Mouse (Mus musculus) ovary, postnatal 14 days (tissue): ENCODE measurements around the gene Gm2115.
A peak's percentile ranks its signal among the peaks of the same experiment; 100 is the strongest.

ENCODE experiments used
- DNase-seq: peaks from one replicate; pipeline ENCODE4 v3.0.0; 2022; ENCODE audit warnings: low spot score

The Gm2115 gene

GRCm38 (mm10) chr7:84586360-84587100 is 57.8 kb downstream of the Gm2115 start:
- DNase-seq = no peak

DNA sequence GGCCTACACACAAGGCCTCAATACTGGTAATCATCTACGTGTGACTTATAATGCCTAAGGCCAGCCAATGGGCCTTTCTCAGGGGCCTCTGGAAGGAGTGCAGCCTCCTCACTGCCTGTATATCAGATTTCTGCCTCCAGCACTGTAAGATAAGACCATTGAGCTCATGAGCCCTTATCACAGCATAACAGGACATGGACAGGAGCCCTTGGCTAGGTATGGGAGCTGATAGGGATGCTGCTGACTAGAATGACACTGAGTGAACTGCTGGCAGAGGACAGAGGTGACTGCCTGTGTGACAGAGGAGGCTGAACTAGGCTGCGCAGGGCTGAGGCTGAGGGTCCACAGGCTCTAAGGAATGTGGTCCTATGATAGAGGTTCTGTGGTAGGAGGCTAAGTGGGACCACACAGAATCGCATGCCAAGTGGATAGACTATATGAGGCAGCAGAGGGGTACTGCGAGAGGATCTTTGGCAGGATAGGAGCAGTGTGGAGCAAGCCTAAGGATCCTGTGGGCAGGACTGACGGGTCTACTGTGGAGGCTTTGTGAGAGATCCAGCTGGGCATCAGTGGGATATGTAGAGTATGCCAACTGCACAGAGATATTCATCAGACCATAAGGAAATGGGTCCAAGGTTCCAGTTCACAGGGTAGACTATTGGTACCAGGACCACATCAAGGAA is 58.5 kb downstream of the Gm2115 start:
- DNase-seq = no peak

GRCm38 (mm10) chr7:84590622-84591021 is 61.9 kb downstream of the Gm2115 start:
- DNase-seq = no peak

- no peak for DNase-seq
These were observed 62.6 kb downstream of the Gm2115 start for GRCm38 (mm10) chr7:84591347-84591746.

DNA sequence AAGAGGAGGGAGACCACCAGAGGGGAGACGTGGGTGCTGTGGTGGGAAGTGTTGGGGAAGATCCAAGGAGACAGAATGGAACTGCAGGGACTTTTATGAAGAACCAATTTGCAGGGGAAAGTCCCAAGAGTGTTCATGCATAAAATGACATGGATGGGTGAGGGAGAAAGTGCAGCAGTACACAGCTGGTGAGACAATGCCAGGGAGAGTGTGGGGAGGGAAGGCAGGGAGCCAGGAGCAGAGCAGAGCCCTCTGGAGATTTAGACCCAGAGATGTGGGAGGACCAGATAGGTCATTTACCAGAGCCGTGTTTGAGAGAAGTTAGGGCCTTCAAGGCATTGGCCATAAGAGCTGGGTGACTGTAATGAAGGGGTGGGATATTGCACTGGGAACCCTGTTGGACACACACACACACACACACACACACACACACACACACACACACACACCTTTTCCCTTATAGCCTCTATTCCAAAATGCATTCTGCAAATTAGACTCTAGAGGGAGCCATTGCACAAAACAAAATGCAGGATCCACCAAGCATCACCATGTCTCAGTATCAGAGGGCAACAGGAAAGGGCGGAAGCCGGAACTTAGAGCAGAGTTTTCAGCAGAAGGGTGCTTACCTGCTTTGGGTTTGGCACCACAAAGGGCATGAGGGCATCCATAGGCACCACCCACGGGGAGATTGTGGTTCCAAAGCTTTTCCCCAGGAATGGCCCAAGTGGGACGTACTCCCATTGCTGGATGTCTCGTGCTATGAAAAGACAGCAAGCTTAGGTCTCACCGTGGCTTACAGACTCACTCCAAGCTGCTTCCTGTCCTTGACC is 65.5 kb downstream of the Gm2115 start:
- DNase-seq = peak; percentile 8

DNA sequence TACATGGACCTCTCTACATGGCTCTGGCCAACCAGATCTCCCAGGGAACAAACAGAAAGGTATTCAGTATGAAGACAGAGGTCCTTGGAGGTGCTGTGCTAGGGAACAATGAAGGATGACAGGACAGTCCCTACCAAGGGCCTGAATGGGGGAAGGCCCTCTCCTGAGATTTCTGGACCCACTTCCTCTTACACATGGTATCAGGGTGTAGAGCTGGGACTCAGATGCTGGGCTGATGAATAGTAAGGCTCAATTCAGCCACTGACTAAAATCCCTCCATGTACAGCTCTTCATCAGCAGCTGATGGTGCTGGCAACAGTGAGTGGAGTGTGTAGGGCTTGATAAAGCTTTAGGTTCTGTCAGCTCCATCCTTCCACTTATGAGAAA is 66.2 kb downstream of the Gm2115 start:
- no peak for DNase-seq

DNA sequence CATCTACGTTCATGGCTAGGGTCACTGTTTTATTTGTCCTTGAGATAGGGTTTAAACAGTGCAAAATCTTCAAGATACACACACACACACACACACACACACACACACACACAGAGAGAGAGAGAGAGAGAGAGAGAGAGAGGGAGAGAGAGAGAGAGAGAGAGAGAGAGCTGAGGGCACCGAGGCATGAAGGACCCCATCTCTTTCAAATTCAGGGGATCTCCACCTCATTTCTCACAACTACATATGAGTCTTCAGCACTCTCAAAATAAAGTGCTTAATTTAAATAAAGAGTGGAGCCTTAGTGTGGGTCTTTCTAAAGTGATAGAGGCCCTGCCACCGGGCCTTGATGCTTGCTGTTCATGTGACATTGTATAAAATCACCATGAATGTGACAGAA is 67.2 kb downstream of the Gm2115 start:
- DNase-seq = no peak

DNA sequence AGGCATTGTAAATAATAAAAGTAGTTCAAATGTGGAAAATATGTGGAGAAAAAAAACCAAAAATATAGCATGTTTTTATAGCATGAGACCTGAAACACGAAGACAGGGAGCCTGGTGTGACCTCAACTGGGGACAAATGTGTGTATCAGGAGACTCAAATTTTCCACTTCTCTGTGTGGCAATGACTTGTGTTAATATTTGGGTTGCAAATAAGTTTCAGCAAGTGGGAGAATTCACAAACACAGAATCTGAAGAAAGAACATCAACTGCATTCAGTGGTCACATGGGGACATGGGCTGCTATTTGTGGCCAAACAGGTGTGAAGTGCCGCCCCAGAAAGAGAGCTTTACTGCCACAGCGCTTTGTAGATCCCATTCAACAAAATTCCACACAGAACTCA is 67.9 kb downstream of the Gm2115 start:
- DNase-seq = no peak

- DNase-seq = no peak
These were observed 71.9 kb downstream of the Gm2115 start for GRCm38 (mm10) chr7:84600631-84601030.

DNA sequence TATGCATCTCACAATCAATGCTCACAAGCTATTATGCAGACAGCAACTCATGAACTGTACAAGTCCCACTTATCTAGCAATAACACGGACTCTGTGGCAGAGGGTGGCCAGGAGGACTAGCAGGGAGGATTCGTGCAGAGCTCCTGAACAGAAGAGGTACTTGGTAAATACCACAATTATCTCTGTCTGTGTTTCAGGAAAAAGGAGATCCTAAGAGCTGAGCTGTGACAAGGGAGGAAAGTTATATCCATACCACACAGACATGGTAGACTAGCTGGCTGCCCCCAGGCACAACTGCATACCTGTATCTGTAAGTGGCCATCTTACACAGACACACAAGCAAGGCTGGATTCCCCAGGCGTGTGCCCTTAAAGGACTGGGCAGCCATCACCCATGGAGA is 72.6 kb downstream of the Gm2115 start:
- no peak for DNase-seq

GRCm38 (mm10) chr7:84604501-84604900 is 75.7 kb downstream of the Gm2115 start:
- DNase-seq = no peak

DNA sequence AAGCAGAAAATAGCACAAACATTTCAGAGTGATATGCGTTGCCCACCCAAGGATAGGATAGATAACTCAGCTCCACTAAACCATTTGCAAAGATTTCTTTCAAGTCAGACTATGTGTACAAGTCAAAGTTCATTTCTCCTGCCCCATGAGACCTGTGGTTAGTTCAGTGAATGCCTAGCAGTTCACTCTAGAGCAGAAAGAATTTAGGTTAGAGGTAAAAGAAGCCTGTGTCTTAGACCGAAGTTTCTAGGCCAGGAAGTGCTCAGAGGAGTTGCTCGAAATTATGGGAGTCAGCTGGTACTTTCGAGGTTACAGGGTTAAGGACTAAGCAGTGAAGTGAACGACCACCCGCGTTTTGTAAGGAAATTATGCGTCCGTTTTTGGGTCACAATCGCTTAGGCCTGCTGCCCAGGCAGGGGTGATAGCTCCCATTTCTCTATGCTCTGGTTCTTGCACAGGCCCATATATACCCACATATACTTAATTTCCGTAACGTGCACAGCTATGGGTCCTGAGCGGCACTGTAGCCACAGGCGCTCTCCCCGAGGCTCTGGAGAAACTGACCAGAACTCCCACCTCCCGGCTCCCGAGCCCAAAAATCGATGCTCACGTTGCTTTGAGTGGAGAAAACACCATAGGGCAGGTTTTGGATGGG is 76.4 kb downstream of the Gm2115 start:
- no peak for DNase-seq

- DNase-seq = peak; percentile 65
These were observed 77.0 kb downstream of the Gm2115 start for GRCm38 (mm10) chr7:84605704-84606292.

GRCm38 (mm10) chr7:84606293-84606749 is 77.6 kb downstream of the Gm2115 start, which contains the start of gene Fah:
Gene Fah (minus strand): TSS chr7:84606722.
- peak; percentile 21 for DNase-seq

DNA sequence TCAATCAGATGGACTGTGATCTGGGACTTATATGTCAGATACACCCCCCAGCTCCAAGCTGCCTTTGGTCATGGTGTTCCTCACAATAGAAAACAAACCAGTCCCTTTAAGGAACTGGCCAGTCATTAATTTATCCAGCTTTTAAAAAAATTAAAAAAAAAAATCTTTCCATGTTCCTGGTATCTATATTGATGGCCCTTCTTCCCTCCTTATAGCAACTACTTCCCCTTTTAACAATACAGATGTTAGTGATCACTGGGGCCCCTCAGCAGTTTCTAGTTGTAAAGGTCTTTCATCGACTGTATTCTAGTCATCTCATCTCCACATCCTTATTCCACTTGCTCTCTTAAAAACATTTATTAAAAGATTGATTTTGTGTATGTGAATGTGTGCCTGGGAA is 82.9 kb downstream of the Gm2115 start:
- no peak for DNase-seq

GRCm38 (mm10) chr7:84612445-84612844 is 83.7 kb downstream of the Gm2115 start:
- no peak for DNase-seq

DNA sequence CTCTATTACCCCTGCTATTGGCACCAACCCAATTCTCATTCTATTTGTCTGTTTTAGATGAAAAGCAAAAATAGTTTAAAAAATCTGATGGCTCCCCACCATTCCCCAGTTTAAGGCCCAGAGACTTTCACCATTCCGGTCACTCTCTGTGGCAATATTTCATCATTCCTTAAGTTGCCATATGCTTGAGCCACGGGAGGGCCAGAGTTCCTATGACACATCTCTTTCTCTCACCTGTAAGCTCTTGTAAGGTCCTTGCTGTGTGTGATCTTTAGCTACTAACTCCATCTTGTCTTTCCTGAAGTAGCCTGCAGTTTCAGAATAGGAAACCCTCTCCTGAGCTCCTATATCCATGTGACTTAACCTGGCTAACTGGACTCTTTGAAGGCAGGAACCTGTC is 90.2 kb downstream of the Gm2115 start:
- DNase-seq = no peak

DNA sequence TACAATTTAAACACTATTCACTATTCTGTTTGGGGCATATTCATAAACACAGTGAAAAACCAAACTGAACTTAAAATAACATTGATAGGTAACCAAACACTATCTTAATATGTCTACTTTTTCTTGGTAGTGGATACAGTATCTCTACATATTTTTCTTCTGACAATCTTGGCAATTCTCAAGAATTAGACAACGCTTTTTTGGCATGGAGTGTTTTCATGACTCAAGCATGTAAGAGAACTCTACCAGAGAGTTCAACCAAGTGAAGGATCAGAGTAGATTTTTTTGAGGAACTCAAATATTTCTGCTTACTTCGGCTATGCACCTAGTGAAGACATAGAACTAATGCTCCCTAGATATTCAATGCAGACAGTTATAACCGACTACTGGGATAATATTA is 92.2 kb downstream of the Gm2115 start:
- DNase-seq = no peak

GRCm38 (mm10) chr7:84623718-84624117 is 95.0 kb downstream of the Gm2115 start:
- no peak for DNase-seq

- DNase-seq = no peak
These were observed 103.1 kb downstream of the Gm2115 start for GRCm38 (mm10) chr7:84631878-84632277.
